Mouse (Mus musculus) ES-E14 (cell line): ENCODE data around the gene Slc25a41. TPM values are rescaled to one million over a fixed set of nuclear protein-coding genes. Genes with fewer than 3 reads are reported as not detected.

Experiments
- DNase-seq: peaks from one replicate; pipeline ENCODE4 v3.0.0-alpha.2; 2013; ENCODE audit warnings: low read depth, low spot score
- H3K27ac ChIP-seq: 2 replicates; pipeline ENCODE4 v1.5.1; 2012; ENCODE audit warnings: low read depth, mild to moderate bottlenecking, low read length, moderate library complexity, mixed read lengths; ENCODE audit not compliant: poor library complexity, insufficient read depth, severe bottlenecking
- H3K36me3 ChIP-seq: 2 replicates; pipeline ENCODE4 v1.6.1; 2012; ENCODE audit warnings: mild to moderate bottlenecking, low read length, moderate library complexity, mixed read lengths; ENCODE audit not compliant: control insufficient read depth, poor library complexity, insufficient read depth, severe bottlenecking
- H3K4me1 ChIP-seq, 2 experiments: fragments of 150-350 bp in 1 of 2; sonication (generic) in 1 of 2; 2 replicates each; pipeline ENCODE4 v1.6.1; 2012; ENCODE audit warnings: low read length in 2 of 2, mild to moderate bottlenecking in 1 of 2, mixed read lengths in 1 of 2; ENCODE audit not compliant: control insufficient read depth in 2 of 2, insufficient read depth in 2 of 2, poor library complexity in 1 of 2
- H3K4me3 ChIP-seq, 2 experiments: fragments of 150-350 bp in 1 of 2; sonication (generic) in 1 of 2; 2 replicates each; pipeline ENCODE4 v1.5.1; 2012; ENCODE audit warnings: low read length in 2 of 2, low read depth in 1 of 2, mild to moderate bottlenecking in 1 of 2, mixed read lengths in 1 of 2; ENCODE audit not compliant: insufficient read depth in 1 of 2, poor library complexity in 1 of 2, severe bottlenecking in 1 of 2
- H3K9ac ChIP-seq: 2 replicates; pipeline ENCODE4 v1.6.1; 2012; ENCODE audit warnings: low read depth, mild to moderate bottlenecking, low read length, mixed read lengths; ENCODE audit not compliant: poor library complexity, insufficient read depth, severe bottlenecking
- H3K9me3 ChIP-seq: fragments of 150-350 bp; sonication (generic); 2 replicates; pipeline ENCODE4 v1.6.1; 2012; ENCODE audit warnings: low read depth, mild to moderate bottlenecking, low read length; ENCODE audit not compliant: control insufficient read depth, insufficient read depth
- CHD2 ChIP-seq: IDR thresholded peaks from 2 replicates; pipeline ENCODE4 v1.6.1; 2014; ENCODE audit warnings: mild to moderate bottlenecking, low read depth, low read length, inconsistent platforms
- HCFC1 ChIP-seq: IDR thresholded peaks from 2 replicates; pipeline ENCODE4 v1.6.1; 2012; ENCODE audit warnings: low read length, inconsistent platforms, borderline replicate concordance; ENCODE audit not compliant: insufficient read depth
- MAFK ChIP-seq: IDR thresholded peaks from 2 replicates; pipeline ENCODE4 v1.6.1; 2014; ENCODE audit warnings: mild to moderate bottlenecking, low read depth, low read length, inconsistent platforms; ENCODE audit not compliant: insufficient read depth
- ZC3H11A ChIP-seq: IDR thresholded peaks from 2 replicates; pipeline ENCODE4 v1.6.1; 2012; ENCODE audit warnings: low read depth, mild to moderate bottlenecking, inconsistent platforms, low read length, borderline replicate concordance
- ZNF384 ChIP-seq: IDR thresholded peaks from 2 replicates; pipeline ENCODE4 v1.6.1; 2012; ENCODE audit warnings: low read depth, low read length, inconsistent platforms
- in situ Hi-C, 2 experiments: fragments of 600-800 bp; cut with MboI; formaldehyde crosslinking; loops; one replicate each; pipeline ENCODE4 v1.15.1; 2025; ENCODE audit warnings: low sequenced_read_pairs in 2 of 2, inconsistent platforms in 1 of 2; ENCODE audit not compliant: unreplicated experiment in 2 of 2
- total RNA-seq: library from RNA; depleted of rRNA; stranded (reverse); fragments of 300-350 nt; gene quantifications from 2 replicates; pipeline ENCODE4 v1.2.3, GENCODE M21; 2012

The Slc25a41 gene
- total RNA-seq, 1 experiment: 0.40 TPM

- Histone ChIP-seq H3K27ac (no peak overlapping the region), H3K9ac (no peak overlapping the region), H3K4me3 (no peak overlapping the region), H3K9me3 (no peaks in the 10 kb centered on the region), H3K4me1 (peaks cover 0 to 7% of the 10 kb centered on the region in 2 experiments; a peak in 1 of 4 replicates), H3K36me3 (peaks cover 40% of the 10 kb centered on the region)
- no peak for DNase-seq
- 0 out of 2 replicates have a peak, but pooled peaks have one; percentile 14 for TF ChIP-seq ZNF384
- TF ChIP-seq ZC3H11A: no peak
- no peak for TF ChIP-seq CHD2
- in situ Hi-C loops: no loop called here
Measured at GRCm38 (mm10) chr17:57001228-57001627, 40.2 kb downstream of the Slc25a41 start.

GRCm38 (mm10) chr17:56999968-57000609 lies 41.4 kb downstream of the Slc25a41 start, which contains the start of gene Pspn:
Gene Pspn (minus strand): TSS chr17:57000018.
- Histone ChIP-seq H3K4me3 (no peak within 1 kb of the TSS), H3K9ac (no peak within 1 kb of the TSS), H3K27ac (no peak within 1 kb of the TSS), H3K9me3 (no peaks in the 10 kb centered on the region), H3K4me1 (peaks cover 0 to 7% of the 10 kb centered on the region in 2 experiments; a peak in 1 of 4 replicates), H3K36me3 (peaks cover 41% of the 10 kb centered on the region)
- in situ Hi-C loops: no loop called here
- DNase-seq: no peak
- no peak for TF ChIP-seq MAFK
- no peak for TF ChIP-seq ZC3H11A
- TF ChIP-seq ZNF384: no peak
- no peak for TF ChIP-seq CHD2
- no peak for TF ChIP-seq HCFC1

GRCm38 (mm10) chr17:56999414-56999813 lies 42.0 kb downstream of the Slc25a41 start:
- no peak overlapping the region for H3K4me3 ChIP-seq
- H3K9me3 ChIP-seq: no peaks in the 10 kb centered on the region
- no peak overlapping the region for H3K9ac ChIP-seq
- in situ Hi-C loops: no loop called here
- peaks cover 0 to 7% of the 10 kb centered on the region in 2 experiments; a peak in 1 of 4 replicates for H3K4me1 ChIP-seq
- no peak for DNase-seq
- H3K27ac ChIP-seq: no peak overlapping the region
- TF ChIP-seq ZC3H11A: no peak
- no peak for TF ChIP-seq HCFC1
- no peak for TF ChIP-seq CHD2
- TF ChIP-seq ZNF384: no peak
- TF ChIP-seq MAFK: no peak
- peaks cover 44% of the 10 kb centered on the region for H3K36me3 ChIP-seq

GRCm38 (mm10) chr17:56997029-56997667 lies 44.3 kb downstream of the Slc25a41 start, which contains the start of gene Alkbh7:
Gene Alkbh7 (plus strand): TSS chr17:56997339.
- Histone ChIP-seq H3K4me1 (peaks cover 0 to 10% of the 10 kb centered on the region in 2 experiments; a peak in 1 of 4 replicates), H3K4me3 (peak within 1 kb of the TSS; percentile 86 to 95), H3K9me3 (no peaks in the 10 kb centered on the region), H3K9ac (peak within 1 kb of the TSS; percentile 81), H3K27ac (no peak within 1 kb of the TSS; the same call in 1 of the 2 replicates), H3K36me3 (peaks cover 51% of the 10 kb centered on the region)
- TF ChIP-seq CHD2 (peak; percentile 83), HCFC1 (peak; percentile 49; the same call in 1 of the 2 replicates), MAFK (no peak), ZC3H11A (peak; percentile 70; the same call in 1 of the 2 replicates)
- peak; percentile 99 for DNase-seq
- in situ Hi-C loops: no loop called here
